Mouse (Mus musculus) MEL (cell line): Measurements from ENCODE around the gene Rin2. TPM values are rescaled to one million over a fixed set of nuclear protein-coding genes. Genes with fewer than 3 reads are reported as not detected.

Experiments used
- DNase-seq: peaks from one replicate; pipeline ENCODE4 v3.0.0; 2011; ENCODE audit warnings: low read depth, low spot score
- H3K27ac ChIP-seq: 2 replicates; pipeline ENCODE4 v1.5.1; 2012; ENCODE audit warnings: low read depth, mild to moderate bottlenecking, control low read depth, low read length, moderate library complexity; ENCODE audit not compliant: control insufficient read depth
- H3K27me3 ChIP-seq, 2 experiments: fragments of 150-350 bp in 1 of 2; sonication (generic) in 1 of 2; 2 replicates each; pipeline ENCODE4 v1.6.1; 2012; ENCODE audit warnings: low read length in 2 of 2, mild to moderate bottlenecking in 2 of 2, improper control_type of control experiment in 1 of 2, moderate library complexity in 1 of 2; ENCODE audit not compliant: insufficient read depth in 2 of 2, control insufficient read depth in 1 of 2
- H3K36me3 ChIP-seq, 2 experiments: 2 replicates each; pipeline ENCODE4 v1.6.1; 2012 to 2014; ENCODE audit warnings: low read length in 2 of 2, improper control_type of control experiment in 1 of 2, inconsistent platforms in 1 of 2, mild to moderate bottlenecking in 1 of 2; ENCODE audit not compliant: insufficient read depth in 2 of 2, control insufficient read depth in 1 of 2
- H3K4me1 ChIP-seq, 2 experiments: fragments of 150-350 bp in 1 of 2; sonication (generic) in 1 of 2; 2 replicates each; pipeline ENCODE4 v1.6.1; 2012; ENCODE audit warnings: low read length in 2 of 2, improper control_type of control experiment in 1 of 2, mild to moderate bottlenecking in 1 of 2; ENCODE audit not compliant: insufficient read depth in 2 of 2, control insufficient read depth in 1 of 2
- H3K4me3 ChIP-seq, 2 experiments: fragments of 150-350 bp in 1 of 2; sonication (generic) in 1 of 2; 2 replicates each; pipeline ENCODE4 v1.5.1; 2012; ENCODE audit warnings: low read depth in 2 of 2, low read length in 2 of 2, mild to moderate bottlenecking in 2 of 2, moderate library complexity in 2 of 2, control low read depth in 1 of 2, improper control_type of control experiment in 1 of 2; ENCODE audit not compliant: control insufficient read depth in 1 of 2, insufficient read depth in 1 of 2
- H3K79me2 ChIP-seq: 2 replicates; pipeline ENCODE4 v1.6.1; 2012; ENCODE audit warnings: mild to moderate bottlenecking, low read length, moderate library complexity; ENCODE audit not compliant: control insufficient read depth, poor library complexity, insufficient read depth
- H3K9ac ChIP-seq: 2 replicates; pipeline ENCODE4 v1.6.1; 2012; ENCODE audit warnings: low read depth, mild to moderate bottlenecking, control low read depth, low read length, moderate library complexity; ENCODE audit not compliant: control insufficient read depth, poor library complexity, severe bottlenecking
- H3K9me3 ChIP-seq: fragments of 150-350 bp; sonication (generic); replicated peaks from 2 replicates; pipeline ENCODE4 v1.6.1; 2012; ENCODE audit warnings: mild to moderate bottlenecking, low read length, improper control_type of control experiment, moderate library complexity; ENCODE audit not compliant: insufficient read depth
- BHLHE40 ChIP-seq: IDR thresholded peaks from 2 replicates; pipeline ENCODE4 v1.6.1; 2012; ENCODE audit warnings: low read depth, mild to moderate bottlenecking, inconsistent platforms, low read length, improper control_type of control experiment, borderline replicate concordance
- CHD1 ChIP-seq: IDR thresholded peaks from 2 replicates; pipeline ENCODE4 v1.6.1; 2012; ENCODE audit warnings: low read depth, mild to moderate bottlenecking, inconsistent platforms, low read length, improper control_type of control experiment
- CTCF ChIP-seq, 3 experiments: IDR thresholded peaks in 2 of 3; conservative IDR thresholded peaks in 1 of 3; 2 replicates each; pipeline ENCODE4 v1.5.1; 2011 to 2012; ENCODE audit warnings: low read length in 3 of 3, low read depth in 2 of 3, mild to moderate bottlenecking in 2 of 3, improper control_type of control experiment in 1 of 3, inconsistent platforms in 1 of 3, mixed read lengths in 1 of 3, moderate library complexity in 1 of 3; ENCODE audit not compliant: control insufficient read depth in 1 of 3, insufficient read depth in 1 of 3, poor library complexity in 1 of 3, severe bottlenecking in 1 of 3
- E2F4 ChIP-seq: IDR thresholded peaks from 2 replicates; pipeline ENCODE4 v1.6.1; 2011; ENCODE audit warnings: low read depth, low read length, improper control_type of control experiment, borderline replicate concordance
- EP300 ChIP-seq, 2 experiments: IDR thresholded peaks; 2 replicates each; pipeline ENCODE4 v1.6.1; 2011; ENCODE audit warnings: improper control_type of control experiment in 2 of 2, low read length in 2 of 2, low read depth in 1 of 2, mild to moderate bottlenecking in 1 of 2
- GATA1 ChIP-seq: IDR thresholded peaks from 2 replicates; pipeline ENCODE4 v1.6.1; 2011; ENCODE audit warnings: low read depth, low read length, improper control_type of control experiment
- JUND ChIP-seq: IDR thresholded peaks from 2 replicates; pipeline ENCODE4 v1.6.1; 2011; ENCODE audit warnings: low read depth, mild to moderate bottlenecking, improper control_type of control experiment, low read length
- KAT2A ChIP-seq: conservative IDR thresholded peaks from 2 replicates; pipeline ENCODE4 v1.6.1; 2012; ENCODE audit warnings: low read depth, low read length, improper control_type of control experiment, inconsistent platforms
- MAZ ChIP-seq: IDR thresholded peaks from 2 replicates; pipeline ENCODE4 v1.6.1; 2012; ENCODE audit warnings: low read depth, mild to moderate bottlenecking, inconsistent platforms, low read length, improper control_type of control experiment
- MEF2A ChIP-seq: IDR thresholded peaks from 2 replicates; pipeline ENCODE4 v1.6.1; 2014; ENCODE audit warnings: low read depth, mild to moderate bottlenecking, inconsistent platforms, low read length, improper control_type of control experiment; ENCODE audit not compliant: poor library complexity, insufficient replicate concordance, severe bottlenecking; ENCODE audit errors: extremely low read depth
- MXI1 ChIP-seq: IDR thresholded peaks from 2 replicates; pipeline ENCODE4 v1.6.1; 2011; ENCODE audit warnings: mild to moderate bottlenecking, low read depth, low read length, improper control_type of control experiment
- MYB ChIP-seq: IDR thresholded peaks from 2 replicates; pipeline ENCODE4 v1.6.1; 2011; ENCODE audit warnings: mild to moderate bottlenecking, low read depth, low read length, improper control_type of control experiment
- POLR2A ChIP-seq, 2 experiments: IDR thresholded peaks; 2 replicates each; pipeline ENCODE4 v1.6.1; 2011 to 2012; ENCODE audit warnings: low read length in 2 of 2, mild to moderate bottlenecking in 2 of 2, control low read depth in 1 of 2, improper control_type of control experiment in 1 of 2, low read depth in 1 of 2, moderate library complexity in 1 of 2; ENCODE audit not compliant: control insufficient read depth in 1 of 2, insufficient read depth in 1 of 2, poor library complexity in 1 of 2
- RAD21 ChIP-seq: IDR thresholded peaks from 2 replicates; pipeline ENCODE4 v1.6.1; 2011; ENCODE audit warnings: mild to moderate bottlenecking, low read depth, low read length, improper control_type of control experiment
- RCOR1 ChIP-seq: IDR thresholded peaks from 2 replicates; pipeline ENCODE4 v1.6.1; 2012; ENCODE audit warnings: low read depth, mild to moderate bottlenecking, inconsistent platforms, low read length, improper control_type of control experiment
- SIN3A ChIP-seq: IDR thresholded peaks from 2 replicates; pipeline ENCODE4 v1.6.1; 2012; ENCODE audit warnings: low read length, improper control_type of control experiment, inconsistent platforms
- TAL1 ChIP-seq: IDR thresholded peaks from 2 replicates; pipeline ENCODE4 v1.6.1; 2012; ENCODE audit warnings: mild to moderate bottlenecking, inconsistent platforms, low read length, moderate library complexity, mixed read lengths
- TCF12 ChIP-seq: IDR thresholded peaks from 2 replicates; pipeline ENCODE4 v1.6.1; 2014; ENCODE audit warnings: low read depth, mild to moderate bottlenecking, inconsistent platforms, low read length, improper control_type of control experiment, moderate library complexity
- USF2 ChIP-seq, 2 experiments: IDR thresholded peaks; 2 replicates each; pipeline ENCODE4 v1.6.1; 2011 to 2012; ENCODE audit warnings: improper control_type of control experiment in 2 of 2, low read length in 2 of 2, borderline replicate concordance in 1 of 2, inconsistent platforms in 1 of 2, low read depth in 1 of 2, mild to moderate bottlenecking in 1 of 2; ENCODE audit not compliant: insufficient read depth in 1 of 2
- ZC3H11A ChIP-seq: IDR thresholded peaks from 2 replicates; pipeline ENCODE4 v1.6.1; 2012; ENCODE audit warnings: low read depth, mild to moderate bottlenecking, inconsistent platforms, low read length, improper control_type of control experiment
- ZMIZ1 ChIP-seq: IDR thresholded peaks from 2 replicates; pipeline ENCODE4 v1.6.1; 2012; ENCODE audit warnings: low read depth, mild to moderate bottlenecking, inconsistent platforms, low read length, improper control_type of control experiment, moderate library complexity
- ZNF384 ChIP-seq: IDR thresholded peaks from 2 replicates; pipeline ENCODE4 v1.6.1; 2012; ENCODE audit warnings: low read depth, mild to moderate bottlenecking, inconsistent platforms, low read length, improper control_type of control experiment
- polyA plus RNA-seq, 2 experiments: library from polyadenylated mRNA; stranded (reverse) in 1 of 2; unstranded in 1 of 2; fragments of >175 nt in 1 of 2; fragments of >200 nt in 1 of 2; gene quantifications; 2 replicates each; pipeline versions ENCODE4 v1.2.1 to v1.2.4; 2012; ENCODE audit warnings: low replicate concordance in 2 of 2, low read depth in 1 of 2; ENCODE audit not compliant: insufficient read length in 2 of 2, insufficient read depth in 1 of 2, missing spikeins in 1 of 2
- total RNA-seq: library from RNA; depleted of rRNA; stranded (reverse); fragments of 300-350 nt; gene quantifications from 2 replicates; pipeline ENCODE4 v1.2.3, GENCODE M21; 2012

Rin2 gene
- total and polyA plus RNA-seq, 3 experiments, result 0.01 TPM; not detected in 2

DNA sequence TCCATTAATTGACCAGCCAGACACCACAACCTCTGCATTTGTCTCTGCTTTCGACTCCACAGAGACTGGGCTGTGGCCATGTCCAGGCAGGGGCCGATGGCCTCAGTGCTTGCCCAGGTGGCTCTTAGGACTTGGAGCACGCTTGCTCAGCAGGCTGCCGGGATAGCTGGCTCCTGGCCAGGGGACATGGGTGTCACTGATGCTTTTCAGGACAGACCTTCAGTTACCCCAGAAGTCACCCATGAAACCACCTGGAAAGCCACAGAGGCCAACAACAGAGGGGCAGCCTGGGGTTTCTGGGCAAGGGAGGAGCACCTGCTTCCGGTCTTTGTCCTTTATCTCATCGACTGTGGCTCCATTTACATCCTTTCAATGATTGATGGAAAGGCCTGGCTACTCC, 108.2 kb downstream of the Rin2 start:
- TF ChIP-seq SIN3A, result no peak

DNA sequence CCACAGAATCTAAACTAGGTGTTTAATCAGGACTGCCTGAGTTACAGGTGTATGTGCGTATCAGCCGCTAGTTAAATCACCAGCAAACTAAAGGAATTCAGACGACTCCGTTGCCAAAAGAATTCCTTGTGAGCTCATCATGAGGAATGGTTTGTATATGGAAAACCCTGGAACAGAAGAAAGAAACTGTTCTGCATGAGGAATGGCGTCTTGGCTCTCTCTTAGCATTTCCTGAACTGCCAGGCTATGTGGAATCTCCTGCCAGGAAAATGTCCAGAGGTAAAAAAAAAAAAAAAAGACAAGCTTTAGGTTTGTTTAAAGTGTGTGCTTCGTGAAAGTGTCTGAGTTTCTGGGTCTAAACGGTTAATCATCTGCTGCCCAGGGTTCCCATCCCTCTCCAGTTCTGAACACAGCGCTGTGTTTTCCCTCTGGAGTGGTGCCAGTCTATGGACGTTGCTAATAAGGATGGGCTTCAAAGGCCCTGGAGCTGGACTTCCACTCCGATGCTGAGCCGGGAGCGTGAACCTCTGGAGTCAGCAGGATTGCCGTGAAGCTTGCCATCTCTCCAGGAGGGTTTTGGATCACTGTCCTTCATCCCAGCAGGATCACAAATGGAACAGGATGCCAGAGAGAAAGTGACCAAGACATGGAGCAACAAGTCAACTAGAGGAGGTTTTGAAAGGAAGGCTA, 109.4 kb downstream of the Rin2 start:
- Histone ChIP-seq H3K79me2 (no peaks in the 10 kb centered on the region), H3K9me3 (no peaks in the 10 kb centered on the region), H3K36me3 (no peaks in the 10 kb centered on the region), H3K4me1 (no peaks in the 10 kb centered on the region), H3K9ac (no peak overlapping the region), H3K27me3 (no peaks in the 10 kb centered on the region), H3K27ac (no peak overlapping the region), H3K4me3 (no peak overlapping the region)
- TF ChIP-seq TCF12 (no peak), ZMIZ1 (no peak), MYB (no peak), POLR2A (IDR thresholded peaks at IDR 0.05; ENCODE audit: control insufficient read depth in 1 of 2, insufficient read depth in 1 of 2, low read depth in 1 of 2, low read length in 2 of 2, poor library complexity in 1 of 2) (no peak), CHD1 (no peak), RCOR1 (no peak), ZC3H11A (no peak), ZNF384 (no peak), TAL1 (no peak), USF2 (IDR thresholded peaks at IDR 0.05; ENCODE audit: borderline replicate concordance in 1 of 2, insufficient read depth in 1 of 2, low read depth in 1 of 2, low read length in 2 of 2) (no peak)
- DNase-seq, result no peak

More for the DNA sequence above, 108.2 kb downstream of the Rin2 start:
- Histone ChIP-seq H3K4me1 (no peaks in the 10 kb centered on the region), H3K27ac (no peak overlapping the region), H3K9me3 (no peaks in the 10 kb centered on the region), H3K79me2 (no peaks in the 10 kb centered on the region), H3K4me3 (no peak overlapping the region), H3K27me3 (no peaks in the 10 kb centered on the region), H3K9ac (no peak overlapping the region), H3K36me3 (no peaks in the 10 kb centered on the region)
- no peak for DNase-seq

DNA sequence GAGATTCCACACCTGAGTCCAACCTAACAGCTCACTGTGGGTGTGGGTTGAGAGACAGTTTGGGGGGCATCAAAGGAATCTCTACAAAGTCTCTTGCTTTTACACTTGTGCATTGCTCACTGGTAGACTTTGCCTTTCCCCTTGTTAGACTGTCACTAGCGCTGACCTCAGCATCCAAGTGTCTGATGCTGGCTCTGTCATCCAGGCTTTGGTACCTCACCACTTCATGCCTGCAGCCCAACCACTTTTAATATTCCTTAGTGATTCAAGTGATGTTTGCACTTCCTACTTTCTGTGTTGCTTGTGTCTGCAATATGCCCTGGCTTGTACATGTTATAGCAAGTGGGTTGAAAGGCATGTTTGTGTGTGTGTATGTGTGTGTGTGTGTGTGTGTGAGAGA, 109.9 kb downstream of the Rin2 start:
- H3K79me2 ChIP-seq, result no peaks in the 10 kb centered on the region
- TF ChIP-seq USF2 (IDR thresholded peaks at IDR 0.05; ENCODE audit: borderline replicate concordance in 1 of 2, insufficient read depth in 1 of 2, low read depth in 1 of 2, low read length in 2 of 2), result no peak
- no peak for TF ChIP-seq KAT2A
- TF ChIP-seq JUND, result no peak
- TF ChIP-seq EP300 (IDR thresholded peaks at IDR 0.05; ENCODE audit: low read depth in 1 of 2, low read length in 2 of 2), result no peak
- no peak for TF ChIP-seq E2F4
- TF ChIP-seq ZMIZ1, result no peak
- no peak for TF ChIP-seq CHD1
- no peak for TF ChIP-seq BHLHE40
- TF ChIP-seq CTCF (IDR thresholded peaks at IDR 0.05 in 2 of 3, conservative IDR thresholded peaks at IDR 0.05 in 1 of 3; ENCODE audit: control insufficient read depth in 1 of 3, insufficient read depth in 1 of 3, low read depth in 2 of 3, low read length in 3 of 3, poor library complexity in 1 of 3, severe bottlenecking in 1 of 3), result no peak
- no peak for TF ChIP-seq MAZ
- no peak for TF ChIP-seq GATA1
- no peak for TF ChIP-seq RAD21
- no peak for TF ChIP-seq RCOR1
- TF ChIP-seq MEF2A, result no peak
- no peak for TF ChIP-seq MXI1
- no peak for TF ChIP-seq TAL1
- TF ChIP-seq ZC3H11A, result no peak
- no peak overlapping the region for H3K4me3 ChIP-seq
- no peak overlapping the region for H3K9ac ChIP-seq
- no peak for DNase-seq
- no peaks in the 10 kb centered on the region for H3K9me3 ChIP-seq
- no peaks in the 10 kb centered on the region for H3K36me3 ChIP-seq
- no peaks in the 10 kb centered on the region for H3K27me3 ChIP-seq
- H3K27ac ChIP-seq, result no peak overlapping the region
- no peaks in the 10 kb centered on the region for H3K4me1 ChIP-seq
